Mouse (Mus musculus) erythroblast, adult 5-6 weeks (primary cell): Measurements from ENCODE around the gene B3gnt2. TPM values are rescaled to one million over a fixed set of nuclear protein-coding genes. Genes with fewer than 3 reads are reported as not detected.

Experiments used
- ATAC-seq: replicated peaks from 2 replicates; pipeline ENCODE4 v1.8.0; 2016; ENCODE audit warnings: moderate number of reproducible peaks, mild to moderate bottlenecking, moderate TSS enrichment, inconsistent platforms; ENCODE audit not compliant: poor library complexity, low FRiP score, severe bottlenecking
- total RNA-seq, 2 experiments: library from RNA; stranded (forward) in 1 of 2; stranded (reverse) in 1 of 2; fragments of 150-400 nt in 1 of 2; fragments of 200-764, 138-1000 nt in 1 of 2; gene quantifications; 2 replicates each; pipeline versions ENCODE4 v1.2.3 to v1.2.4; 2015 to 2017; ENCODE audit warnings: low replicate concordance in 2 of 2

Gene B3gnt2
- total RNA-seq (2015; ENCODE audit: low replicate concordance) (3.1 TPM in 1 of 2 replicates, not detected in the other), total RNA-seq (2017; ENCODE audit: low replicate concordance) (0.09 and 3.9 TPM in 2 replicates)

DNA sequence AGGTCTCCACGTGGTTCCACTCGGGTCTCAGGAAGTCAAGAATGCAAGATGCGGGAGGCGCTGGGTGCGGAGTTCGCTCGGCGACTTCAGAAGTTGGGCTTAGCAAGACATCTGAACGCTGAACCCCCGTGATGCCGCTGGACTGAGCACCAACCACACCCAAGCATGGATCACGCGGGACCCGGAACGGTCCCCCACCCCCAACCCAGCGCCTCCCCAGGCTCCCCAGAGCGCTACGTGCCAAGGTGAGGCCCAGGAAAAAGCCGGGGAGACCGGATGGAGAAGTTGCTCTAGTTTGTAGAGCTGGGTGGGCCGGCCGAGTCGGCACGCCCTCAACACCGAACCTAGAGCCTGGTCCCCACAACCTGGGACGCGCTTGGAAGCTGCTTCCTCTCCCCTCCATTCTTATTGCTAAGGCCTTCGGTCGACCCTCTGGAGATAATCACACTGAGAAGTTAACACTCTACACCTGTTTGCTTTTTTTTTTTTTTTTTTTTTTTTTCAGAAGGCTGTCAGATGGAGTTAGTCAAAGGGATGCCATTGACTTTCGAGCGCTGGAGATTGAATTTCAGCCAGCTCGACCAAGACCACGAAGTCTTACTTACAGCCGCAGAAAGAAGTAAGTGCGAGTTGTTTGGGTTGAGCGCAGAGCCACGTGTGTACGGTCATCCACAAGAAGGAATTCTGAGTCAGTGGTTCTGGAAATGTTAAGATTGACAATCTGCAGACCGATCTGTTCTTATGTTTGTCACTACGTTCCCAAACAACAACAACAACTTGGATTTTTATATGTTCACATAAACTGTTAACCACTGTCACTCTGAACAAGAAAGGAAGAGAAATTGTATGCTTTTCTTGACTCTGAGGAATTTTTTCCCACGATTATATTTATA lies at the start of gene B3gnt2:
Gene B3gnt2, minus strand, starts transcription at position 627 of the 893 bp plus-strand sequence.
- peak; percentile 23 for ATAC-seq

- no peak for ATAC-seq
Measured at GRCm38 (mm10) chr11:22906453-22906865, 45.7 kb upstream of the B3gnt2 start.

- ATAC-seq, result no peak
Measured at GRCm38 (mm10) chr11:22902923-22903322, 42.2 kb upstream of the B3gnt2 start.

DNA sequence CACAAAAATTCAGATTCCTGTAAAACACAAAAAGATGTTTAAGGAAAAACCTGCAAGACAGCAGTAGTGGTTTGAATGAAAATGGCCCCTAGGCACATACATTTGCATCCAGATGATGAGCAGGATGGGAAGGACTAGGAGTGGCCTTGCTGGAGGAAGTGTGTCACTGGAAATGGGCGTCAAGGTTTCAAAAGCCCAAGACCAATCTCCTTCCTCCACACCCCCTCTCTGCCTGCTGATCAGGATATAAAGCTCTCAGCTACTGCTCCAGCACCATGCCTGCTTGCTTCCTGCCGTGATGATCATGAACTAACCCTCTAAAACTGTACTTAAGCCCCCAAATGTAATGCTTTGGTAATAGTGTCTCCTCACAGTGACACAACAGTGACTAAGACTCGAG lies 39.3 kb upstream of the B3gnt2 start:
- no peak for ATAC-seq

- no peak for ATAC-seq
Measured at GRCm38 (mm10) chr11:22897642-22898041, 36.9 kb upstream of the B3gnt2 start.

- no peak for ATAC-seq
Measured at GRCm38 (mm10) chr11:22897127-22897526, 36.4 kb upstream of the B3gnt2 start.

DNA sequence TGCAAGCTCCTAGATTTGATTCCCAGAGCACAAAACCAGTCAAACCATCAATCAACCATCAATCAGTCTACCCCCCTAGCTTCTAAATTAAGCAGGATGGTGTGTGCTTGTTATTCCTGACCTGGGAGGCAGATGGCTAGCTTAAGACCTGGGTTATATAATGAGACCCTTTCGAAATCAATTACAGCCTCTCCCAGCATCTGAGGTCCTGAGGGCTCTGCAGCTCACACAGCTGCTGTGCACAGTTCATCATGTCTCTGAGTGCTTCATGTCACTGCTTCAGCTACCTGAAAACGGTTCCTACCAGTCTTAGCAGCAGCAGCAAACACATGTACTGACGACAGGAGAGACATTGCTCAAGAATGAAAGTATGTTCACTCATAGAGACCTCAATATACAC lies 32.3 kb upstream of the B3gnt2 start:
- no peak for ATAC-seq

DNA sequence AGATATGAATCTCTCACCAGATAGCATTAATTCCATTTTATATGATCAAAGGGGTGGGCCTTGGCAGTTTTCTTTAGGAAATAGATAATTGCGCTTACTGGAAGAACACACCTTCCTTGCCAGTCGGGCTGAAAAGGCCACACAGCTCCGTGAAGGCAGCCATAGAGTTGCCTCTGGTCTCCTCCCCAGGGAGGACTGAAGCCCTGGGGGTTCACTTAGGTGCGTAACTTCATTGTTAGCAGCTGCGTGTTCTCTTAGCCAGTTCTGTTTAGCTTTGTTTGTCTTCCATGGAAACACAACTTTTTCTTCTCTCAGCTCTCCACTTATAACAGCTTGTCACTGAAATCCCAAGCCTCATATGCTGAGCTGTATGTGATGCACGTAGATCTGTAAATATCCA lies 31.7 kb upstream of the B3gnt2 start:
- no peak for ATAC-seq

DNA sequence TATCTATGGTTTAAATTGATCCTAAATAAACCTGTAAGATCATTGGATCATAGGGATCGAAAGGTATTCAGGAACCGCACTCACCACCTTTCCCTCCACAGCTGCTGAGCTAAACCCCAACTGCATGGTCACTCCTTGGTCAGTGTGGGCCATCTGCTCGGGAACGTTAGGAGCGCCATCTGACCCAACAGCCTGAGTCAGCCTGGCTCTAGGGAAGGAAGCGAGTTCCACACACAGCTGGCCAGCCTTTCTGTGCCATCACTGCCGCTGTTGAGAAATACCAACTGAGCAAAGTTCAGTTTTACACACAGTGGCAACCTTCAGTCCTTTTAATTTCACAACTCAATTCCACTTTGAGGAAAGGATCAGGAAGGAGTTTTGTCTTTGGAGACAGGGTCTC lies 31.1 kb upstream of the B3gnt2 start:
- no peak for ATAC-seq

- no peak for ATAC-seq
Measured at GRCm38 (mm10) chr11:22891242-22891641, 30.5 kb upstream of the B3gnt2 start.

- ATAC-seq, result no peak
Measured at GRCm38 (mm10) chr11:22889224-22889623, 28.5 kb upstream of the B3gnt2 start.

DNA sequence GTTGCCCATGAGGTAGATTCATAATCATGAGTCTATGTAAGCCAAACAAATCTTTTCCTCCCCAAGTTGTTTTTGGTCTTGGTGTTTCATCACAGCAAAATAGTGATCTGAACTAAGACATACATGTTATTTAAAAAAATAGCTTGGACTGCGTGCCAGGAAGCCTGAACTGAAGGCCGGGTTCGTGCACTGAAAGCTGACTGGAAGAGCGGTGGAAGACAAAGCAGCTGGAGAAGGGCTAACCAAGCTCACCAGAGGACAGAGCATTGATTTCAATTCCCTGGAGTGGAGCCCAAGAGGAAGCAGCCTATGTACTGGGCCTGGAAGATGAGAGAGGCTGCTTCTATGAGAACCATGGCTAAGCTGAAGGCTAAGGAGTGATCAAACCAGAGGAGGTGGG lies 26.2 kb upstream of the B3gnt2 start:
- no peak for ATAC-seq

- no peak for ATAC-seq
Measured at GRCm38 (mm10) chr11:22885350-22885749, 24.6 kb upstream of the B3gnt2 start.

DNA sequence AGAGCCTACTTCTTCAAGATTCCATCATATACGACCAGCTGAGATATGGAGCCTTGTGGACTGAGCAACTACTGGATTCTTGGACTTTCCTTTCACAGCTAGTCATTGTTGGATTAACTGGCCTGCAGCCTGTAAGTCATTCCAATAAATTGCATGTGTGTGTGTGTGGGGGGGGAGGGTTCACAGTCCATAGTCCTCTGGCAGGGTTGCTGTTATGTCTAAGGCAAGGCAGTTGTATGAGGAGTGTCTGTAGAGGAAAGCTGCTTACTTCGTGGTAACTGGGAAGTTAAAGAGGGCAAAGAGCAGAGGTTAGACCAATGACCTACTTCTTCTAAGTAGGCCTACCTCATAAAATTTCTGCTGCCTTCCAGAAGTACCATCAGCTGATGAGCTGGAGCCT lies 22.9 kb upstream of the B3gnt2 start:
- no peak for ATAC-seq

GRCm38 (mm10) chr11:22882926-22883325 lies 22.2 kb upstream of the B3gnt2 start:
- ATAC-seq, result no peak

DNA sequence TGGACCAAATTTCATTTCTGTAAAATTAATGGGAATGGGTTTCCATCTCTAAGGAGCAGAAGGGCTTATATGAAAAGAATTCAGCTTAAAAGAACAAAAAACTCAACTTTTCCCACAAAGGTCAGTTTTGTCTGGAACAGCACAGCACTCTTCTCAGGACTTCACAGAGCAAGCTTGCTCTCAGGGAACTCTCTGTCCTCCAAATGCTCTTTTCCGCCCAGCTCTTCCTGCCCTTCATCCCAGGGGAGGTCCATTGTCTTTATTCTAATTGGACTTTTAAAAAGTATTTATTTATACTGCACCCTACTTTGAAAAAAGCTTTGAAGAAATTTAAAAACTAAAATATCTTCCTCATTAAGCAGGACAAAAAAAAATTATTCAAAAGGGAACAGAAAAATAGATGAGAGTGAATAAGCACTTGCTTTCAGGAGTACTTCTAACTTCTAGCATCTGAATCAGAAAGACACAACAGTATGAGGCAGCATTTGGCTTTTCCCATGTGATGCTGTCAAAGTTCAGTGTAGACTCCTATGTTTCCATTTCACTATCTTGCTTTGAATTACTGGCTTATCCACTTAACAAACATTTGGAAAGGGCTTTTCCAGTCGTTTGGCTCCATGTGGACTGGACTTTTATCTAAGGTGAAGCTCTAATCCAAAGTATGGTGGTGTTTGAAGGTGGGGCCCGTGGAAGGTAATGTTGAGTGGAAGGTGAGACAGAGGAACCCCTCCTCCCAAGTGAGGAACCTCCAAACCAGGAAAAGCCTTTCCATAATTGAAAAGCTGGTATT lies 19.8 kb upstream of the B3gnt2 start:
- ATAC-seq, result no peak

- ATAC-seq, result no peak
Measured at GRCm38 (mm10) chr11:22879645-22880044, 18.9 kb upstream of the B3gnt2 start.

DNA sequence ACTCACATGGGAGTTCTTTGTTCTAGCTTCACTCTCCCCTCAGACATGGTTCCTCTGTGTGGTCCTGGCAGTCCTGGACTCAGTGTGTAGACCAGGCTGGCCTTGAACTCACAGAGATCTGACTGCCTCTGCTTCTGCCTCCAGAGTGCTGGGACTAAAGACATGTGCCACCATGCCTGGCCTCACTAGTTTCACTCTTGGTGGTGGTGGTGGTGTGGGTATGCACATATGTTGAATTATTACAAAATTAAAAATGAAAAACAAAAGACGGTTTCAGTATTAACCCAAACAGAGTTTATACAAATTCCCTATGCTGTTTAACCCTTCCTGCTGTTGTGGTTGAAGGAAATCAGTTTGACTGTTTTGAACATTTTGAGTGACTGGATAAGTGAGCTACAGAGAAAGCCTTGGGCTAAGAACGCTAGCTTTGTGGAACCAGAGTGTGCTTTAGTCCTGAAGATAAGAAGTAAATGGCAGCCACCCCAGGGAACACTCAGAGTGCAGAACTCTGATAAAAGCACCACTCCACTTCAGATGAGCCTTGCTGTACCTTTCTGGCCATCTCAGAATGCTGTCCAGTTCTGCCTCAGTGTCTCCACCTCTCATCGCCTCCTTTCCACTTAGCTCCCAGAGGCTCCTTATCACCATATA lies 16.0 kb upstream of the B3gnt2 start:
- ATAC-seq, result peak; percentile 42; the same call in 1 of the 2 replicates

DNA sequence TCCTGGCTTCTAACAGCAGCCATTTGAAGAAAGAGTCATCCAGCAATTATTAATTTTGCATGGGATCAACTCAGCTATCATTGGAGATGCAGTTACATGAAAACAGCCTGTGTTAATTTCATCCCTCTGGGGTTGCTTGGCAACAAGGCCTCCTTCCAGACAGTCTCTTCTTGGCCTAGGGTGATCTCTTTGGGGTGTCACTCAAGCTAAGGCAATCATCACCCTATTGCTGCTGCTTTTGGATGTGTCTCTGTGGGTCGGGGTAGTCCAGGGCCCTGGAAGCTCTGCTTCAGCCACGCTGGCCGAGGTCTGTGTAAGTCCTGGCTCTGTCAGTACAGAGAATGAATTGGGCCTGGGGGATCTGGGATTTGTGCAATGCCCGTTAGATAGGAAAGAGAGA lies 14.5 kb upstream of the B3gnt2 start:
- no peak for ATAC-seq

- ATAC-seq, result no peak
Measured at GRCm38 (mm10) chr11:22874747-22875146, 14.0 kb upstream of the B3gnt2 start.
